Mouse (Mus musculus) cerebellum, adult 8-10 months (tissue): Measurements from ENCODE around the gene Khdrbs2.

Source experiments
- DNase-seq: peaks from one replicate; pipeline ENCODE4 v3.0.0; 2022

Khdrbs2 gene

DNA sequence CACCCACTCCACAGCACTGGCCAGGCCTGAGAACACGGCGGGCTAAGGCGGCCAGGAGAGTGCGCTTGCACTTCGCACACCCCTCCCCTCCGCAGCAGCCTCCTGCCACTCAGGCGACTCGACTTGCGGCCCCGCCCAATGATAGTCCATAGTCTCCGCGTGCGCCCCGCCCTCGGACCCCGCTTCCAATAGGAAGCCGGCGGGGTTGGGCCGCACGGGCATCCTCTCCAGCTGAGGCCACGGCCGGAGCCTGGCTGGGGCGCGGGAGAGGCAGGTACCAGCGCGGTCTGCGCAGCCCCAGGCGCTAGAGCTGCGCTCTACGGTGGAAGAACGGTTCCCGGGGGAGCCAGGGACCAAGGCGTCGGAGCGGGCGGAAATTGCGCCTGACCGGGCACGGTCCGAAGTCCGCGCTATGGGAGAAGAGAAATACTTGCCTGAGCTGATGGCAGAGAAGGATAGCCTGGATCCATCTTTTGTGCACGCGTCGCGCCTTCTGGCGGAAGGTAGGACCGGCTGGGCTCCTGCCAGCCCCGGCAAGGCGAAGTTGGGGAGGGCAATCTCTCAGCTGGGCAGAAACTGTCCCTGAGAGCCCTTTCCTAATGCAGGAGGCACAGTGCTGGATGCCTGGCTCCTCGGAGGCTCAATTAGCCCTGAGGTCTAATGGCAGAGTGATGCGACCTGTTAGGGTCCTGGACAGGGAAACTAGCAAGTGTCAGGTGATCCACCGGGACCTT lies at the start of gene Khdrbs2:
Khdrbs2 (plus strand) TSS at position 209 of the 734 bp plus-strand sequence.
- DNase-seq, result peak; percentile 88

DNA sequence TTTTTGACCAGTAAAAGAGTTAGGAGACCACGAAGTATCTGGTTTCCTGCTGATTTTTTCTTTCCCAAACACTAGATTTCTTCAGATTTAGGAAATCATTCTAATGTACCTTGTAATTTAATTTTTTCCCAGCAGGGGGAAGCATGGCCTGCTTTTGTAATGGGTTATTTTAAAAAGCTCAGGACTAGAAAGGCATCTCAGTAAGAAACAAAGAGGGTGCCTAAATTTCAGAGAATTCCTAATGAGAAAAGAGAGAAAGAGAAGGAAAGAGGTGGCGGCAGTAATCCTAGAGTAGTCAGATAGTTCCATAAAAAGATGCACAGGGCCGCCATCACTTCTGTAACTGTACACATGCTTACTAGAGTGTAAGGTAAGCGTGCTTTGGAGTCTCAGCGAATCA lies 2.1 kb downstream of the Khdrbs2 start:
- DNase-seq, result no peak

DNA sequence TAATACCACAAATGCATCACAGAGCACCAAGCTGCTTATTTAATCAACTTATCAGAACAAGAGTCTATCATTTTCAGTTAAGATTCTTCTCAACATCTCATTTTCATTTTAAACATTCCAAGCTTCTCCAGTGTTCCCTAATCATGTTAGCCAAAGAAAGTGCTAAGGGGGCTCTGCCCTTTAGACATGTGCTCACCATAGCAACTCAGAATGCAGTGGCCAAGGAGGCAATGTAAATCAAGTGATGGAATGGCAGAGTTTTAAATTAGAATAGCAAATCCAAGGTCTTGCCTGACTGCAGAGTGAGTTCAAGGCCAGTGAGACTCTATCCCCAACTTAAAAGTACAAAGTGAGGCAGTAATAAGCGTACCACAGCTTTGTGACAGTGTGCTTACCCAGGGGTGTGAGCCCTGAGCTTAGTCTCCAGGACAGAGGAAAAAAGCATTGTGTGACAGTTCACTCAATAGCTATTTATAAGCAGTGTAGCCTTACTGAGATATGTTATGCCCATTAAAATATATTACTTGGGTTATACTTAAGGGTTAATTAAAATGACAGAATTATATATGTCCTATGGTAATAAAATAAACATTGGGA lies 27.2 kb downstream of the Khdrbs2 start:
- DNase-seq, result no peak

DNA sequence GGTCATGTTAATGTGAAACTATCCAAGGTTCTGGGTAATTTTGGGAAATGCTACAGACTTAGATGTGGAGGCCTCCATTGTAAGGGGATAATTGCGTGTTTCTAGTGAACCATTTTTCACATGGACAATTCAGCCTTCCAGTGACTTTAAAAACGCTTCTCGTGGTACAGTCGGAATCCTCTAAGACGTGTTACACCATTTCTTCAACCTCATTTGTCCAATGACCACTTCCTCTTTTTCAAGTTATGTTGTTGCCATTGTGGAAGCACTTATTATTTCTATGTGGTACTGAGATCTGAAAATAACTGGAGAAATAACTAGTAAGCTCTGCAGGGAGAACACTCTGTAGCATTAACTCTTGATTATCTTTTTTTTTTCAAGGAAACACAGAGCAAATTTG lies 75.9 kb downstream of the Khdrbs2 start:
- no peak for DNase-seq

DNA sequence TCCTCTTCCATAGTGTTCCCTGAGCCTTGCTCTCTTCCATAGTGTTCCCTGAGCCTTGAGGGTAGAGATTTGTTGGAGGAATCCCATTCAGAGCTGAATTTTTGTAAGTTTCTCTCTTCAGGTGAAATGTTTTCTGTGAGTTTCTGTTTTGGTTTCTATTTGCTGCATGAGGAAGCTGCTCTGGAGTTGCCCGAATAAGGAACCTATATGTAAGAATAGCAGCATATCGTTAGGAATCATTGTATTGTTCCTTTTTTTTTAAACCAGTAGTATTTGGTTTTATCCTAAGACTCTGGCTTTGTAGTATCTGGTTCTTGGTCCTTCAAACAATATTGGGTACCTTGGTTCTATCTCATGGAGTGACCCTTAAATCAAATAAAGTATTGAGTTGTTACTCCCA lies 77.1 kb downstream of the Khdrbs2 start:
- DNase-seq, result no peak

DNA sequence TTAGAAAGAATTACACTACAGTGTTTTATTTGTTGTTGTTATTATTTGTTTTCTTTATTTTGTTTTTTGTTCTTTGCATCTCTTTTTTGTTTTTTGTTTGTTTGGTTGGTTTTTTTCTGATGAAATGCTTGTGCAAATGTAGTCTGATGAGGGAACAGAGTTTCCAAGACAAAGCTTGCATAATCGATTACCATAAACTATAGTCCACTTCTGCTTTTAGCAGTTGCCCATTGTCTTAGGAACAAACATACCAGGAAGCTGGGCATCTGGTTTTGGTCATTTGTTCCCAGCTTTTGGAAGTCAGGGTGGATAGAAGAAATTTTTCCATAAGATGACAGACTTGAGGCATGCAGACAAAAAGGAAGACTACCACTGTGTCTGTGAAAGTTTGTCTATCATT lies 77.8 kb downstream of the Khdrbs2 start:
- DNase-seq, result no peak

DNA sequence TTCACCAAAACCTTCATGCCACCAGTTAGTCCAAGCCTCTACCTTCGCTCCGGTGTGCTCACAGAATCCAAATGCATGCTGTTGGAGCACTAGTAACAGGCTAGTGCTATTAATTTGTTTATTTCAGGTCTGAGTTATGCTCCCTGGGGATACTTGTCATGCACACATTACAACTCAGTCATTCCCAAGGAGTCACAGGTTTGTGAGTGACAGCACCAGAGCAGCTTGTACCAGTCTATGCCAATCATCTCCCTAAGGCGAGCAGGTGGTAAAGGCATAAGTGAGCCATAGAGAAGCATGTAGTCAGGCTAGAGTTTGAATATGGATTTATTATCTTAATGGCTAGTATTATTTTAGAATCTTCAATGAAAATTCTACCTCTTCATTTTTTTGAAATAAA lies 86.4 kb downstream of the Khdrbs2 start:
- no peak for DNase-seq

DNA sequence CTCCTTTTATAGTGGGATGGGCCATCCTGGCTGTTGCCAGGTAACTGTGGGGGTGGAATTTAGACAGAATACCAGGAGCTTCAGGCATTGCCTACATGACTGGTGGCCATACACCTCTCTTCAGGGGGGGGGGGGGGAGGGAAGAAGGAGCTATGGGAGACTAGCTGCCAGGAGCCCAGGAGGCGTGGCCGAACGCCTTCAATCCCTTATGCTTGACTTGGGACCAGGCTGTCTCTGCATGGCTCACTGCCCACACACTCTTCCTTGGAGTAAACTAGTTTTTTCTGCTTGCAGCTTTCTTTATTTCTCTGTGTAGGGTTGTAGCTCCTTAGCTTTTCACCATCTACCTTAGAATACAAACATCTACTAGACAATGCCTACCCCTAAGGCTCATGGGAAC lies 98.0 kb downstream of the Khdrbs2 start:
- no peak for DNase-seq

DNA sequence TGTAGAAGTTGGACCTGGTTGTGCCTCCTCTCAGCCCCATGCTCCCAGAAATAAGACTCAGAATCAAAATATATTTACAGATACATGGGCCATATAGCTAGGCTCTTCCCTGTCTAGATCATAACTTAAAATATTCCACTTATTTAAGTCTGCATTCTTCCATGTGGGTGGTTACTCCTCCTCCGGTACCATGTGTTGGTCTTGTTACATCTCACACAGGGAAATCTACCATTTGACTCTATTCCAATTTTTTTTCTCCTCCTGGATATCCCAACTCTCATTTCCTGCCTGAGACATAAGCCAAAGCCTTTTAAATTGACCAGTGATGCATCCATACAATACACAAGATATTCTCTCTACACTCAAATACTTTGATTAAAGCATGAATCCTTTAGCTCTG lies 122.2 kb downstream of the Khdrbs2 start:
- no peak for DNase-seq

DNA sequence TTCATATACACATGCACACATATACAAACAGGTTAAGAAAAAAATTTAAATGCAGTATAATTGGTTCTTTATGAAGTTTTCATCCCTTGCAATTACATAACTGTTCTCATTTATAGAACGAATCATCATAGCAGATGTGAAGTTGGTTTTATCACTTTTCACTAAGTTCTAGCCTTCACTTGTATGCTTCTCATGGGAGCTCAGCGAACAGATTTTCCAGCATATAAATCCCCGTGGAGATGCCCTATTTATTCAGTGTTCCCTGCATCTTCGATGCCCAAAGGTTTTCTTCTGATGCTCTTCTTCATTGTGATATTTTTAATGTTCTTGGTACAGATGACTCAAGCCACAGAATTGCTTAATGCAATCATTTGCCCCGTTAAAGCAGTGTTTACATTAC lies 128.9 kb downstream of the Khdrbs2 start:
- DNase-seq, result no peak

DNA sequence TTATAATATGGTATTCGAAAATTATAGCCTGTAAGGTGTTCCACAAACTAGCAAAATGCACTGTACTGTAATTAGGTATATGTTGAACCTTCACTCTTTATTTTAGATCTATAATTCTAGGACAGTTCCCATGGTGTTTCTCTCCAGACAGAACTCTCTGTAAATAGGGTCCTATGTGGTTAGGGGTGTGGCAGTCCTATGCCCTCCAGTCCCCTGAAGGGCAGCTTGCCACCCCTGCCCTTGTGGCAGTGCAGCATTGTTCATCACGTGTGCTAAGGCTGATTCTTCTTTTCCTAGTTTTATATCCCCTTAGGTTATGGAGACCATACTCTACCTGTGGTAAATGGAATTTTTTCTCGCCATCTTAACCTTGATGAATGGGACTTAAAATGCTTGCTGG lies 136.6 kb downstream of the Khdrbs2 start:
- DNase-seq, result no peak

DNA sequence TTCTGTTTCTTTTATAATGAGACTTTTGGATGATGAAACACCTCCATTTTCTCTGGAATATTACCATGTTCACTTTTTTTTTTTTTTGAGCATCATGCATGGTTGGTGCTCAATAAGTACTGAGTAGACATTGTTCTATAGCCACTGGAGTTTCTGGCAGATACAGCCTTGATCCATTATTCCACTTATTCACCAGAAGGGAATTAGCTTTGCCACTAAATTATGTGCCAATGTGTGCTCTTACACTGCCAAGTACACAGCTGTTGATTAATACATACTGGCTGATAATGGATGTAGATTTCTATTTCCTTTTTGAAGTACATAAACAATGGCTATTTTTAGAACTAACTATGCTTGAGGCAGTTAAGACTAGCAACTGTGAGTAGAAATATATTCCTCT lies 137.1 kb downstream of the Khdrbs2 start:
- no peak for DNase-seq

DNA sequence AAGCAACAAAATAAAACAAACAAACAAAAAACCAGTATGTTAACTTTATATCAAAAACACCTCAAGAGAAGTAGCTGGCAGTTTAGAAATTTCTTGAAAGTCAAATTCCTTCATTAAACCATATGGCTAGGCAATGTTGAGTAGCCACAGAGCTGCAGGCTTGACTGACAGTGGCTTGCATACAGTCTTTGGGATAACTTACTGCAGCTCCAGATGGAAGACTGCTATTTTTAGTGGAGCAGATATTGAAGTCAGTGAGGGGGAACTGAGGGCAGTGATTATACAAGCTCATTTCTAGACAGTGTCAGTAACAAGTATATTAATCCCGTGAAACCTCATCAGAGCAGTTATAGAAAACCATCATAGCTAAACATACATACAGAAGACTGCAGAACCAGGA lies 166.6 kb downstream of the Khdrbs2 start:
- no peak for DNase-seq

DNA sequence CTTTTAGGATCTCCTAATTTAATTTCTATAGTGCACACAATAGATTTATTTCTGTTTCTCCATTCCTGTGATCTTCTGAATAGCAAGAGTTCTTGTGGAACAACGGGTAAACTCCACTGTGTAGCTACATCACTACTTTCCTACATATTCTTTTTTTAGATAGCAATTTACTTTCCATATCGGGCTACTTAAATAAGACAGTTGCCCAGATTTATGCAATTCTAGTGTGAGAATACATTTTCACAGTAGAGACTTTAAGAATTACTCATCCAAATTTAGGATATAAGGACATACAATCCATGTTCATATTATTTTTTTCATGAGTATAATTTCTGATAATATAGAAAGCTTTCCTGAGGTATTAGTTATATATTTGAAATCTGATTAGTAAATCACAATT lies 175.0 kb downstream of the Khdrbs2 start:
- DNase-seq, result no peak

DNA sequence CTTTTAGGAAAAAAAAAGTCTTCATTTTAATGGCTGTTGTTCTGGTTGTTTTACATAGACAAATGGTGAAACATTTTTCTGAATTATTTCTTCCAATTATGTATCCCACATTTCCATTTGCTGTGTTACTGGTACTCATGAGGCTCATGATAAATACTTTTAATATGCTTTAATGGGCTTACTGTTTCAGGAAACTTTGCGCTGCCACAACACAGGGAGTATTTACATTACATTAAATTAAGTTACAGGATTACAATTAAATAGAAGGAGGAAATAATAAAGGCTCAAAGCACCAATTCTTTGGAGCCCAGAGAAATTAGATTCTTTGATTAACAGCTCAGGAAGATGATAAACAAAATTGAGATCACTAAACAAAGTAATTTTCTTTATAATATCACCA lies 179.6 kb downstream of the Khdrbs2 start:
- DNase-seq, result no peak

DNA sequence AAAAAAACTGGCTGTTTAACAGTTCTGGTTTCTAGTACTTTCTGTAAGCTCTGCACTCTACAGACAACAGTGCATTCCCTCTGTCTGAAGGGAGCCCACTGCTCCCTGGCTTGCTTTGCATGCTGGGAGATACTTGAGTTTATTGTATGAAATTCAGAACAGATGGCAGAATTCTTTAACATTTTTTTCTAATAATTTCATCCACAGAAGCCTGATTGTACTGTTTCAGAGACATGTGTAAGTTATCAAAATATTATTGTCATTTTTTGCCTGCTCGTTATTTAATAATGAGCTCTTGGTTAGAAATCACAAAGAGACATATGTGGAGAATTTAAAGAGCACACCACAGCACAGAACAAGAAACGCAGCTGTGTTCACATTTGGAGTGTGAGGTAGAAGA lies 191.0 kb downstream of the Khdrbs2 start:
- no peak for DNase-seq

DNA sequence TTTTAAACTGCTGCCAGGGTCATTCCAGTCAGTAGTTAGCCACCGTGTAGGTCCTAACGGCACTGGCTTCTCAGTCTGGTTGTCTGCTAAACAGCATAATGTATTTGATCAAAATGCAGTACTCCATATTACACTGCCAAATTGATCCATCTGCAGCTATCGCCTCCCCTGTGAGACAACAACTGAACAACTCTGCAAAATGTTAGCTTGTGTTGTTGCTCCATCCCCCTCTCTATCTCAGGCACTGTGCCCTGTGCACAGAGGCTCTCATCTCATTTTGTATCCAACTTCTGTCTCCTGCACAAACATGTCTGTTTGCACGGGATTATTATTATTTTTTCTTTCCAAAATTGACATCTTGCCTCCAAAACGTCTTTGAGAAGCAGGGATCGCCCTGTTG lies 225.0 kb downstream of the Khdrbs2 start:
- no peak for DNase-seq

DNA sequence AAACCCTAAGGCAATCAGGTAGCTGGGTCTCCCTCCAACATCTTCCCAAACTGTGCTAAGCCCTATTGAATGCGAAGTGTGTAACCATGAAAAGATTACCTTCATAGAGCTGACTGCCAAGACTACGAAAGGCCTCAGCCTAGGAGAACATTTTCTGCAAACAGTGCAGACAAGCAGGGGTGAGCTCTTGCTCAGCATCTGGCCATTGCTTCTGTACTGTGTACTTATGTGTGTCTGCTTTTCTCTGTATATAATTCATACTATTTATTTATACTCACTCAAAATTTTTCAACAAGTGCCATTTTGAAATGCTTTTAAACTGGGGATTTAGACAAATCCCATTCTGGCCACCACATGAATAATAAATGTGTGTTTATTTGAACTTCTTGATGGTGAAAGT lies 235.1 kb downstream of the Khdrbs2 start:
- no peak for DNase-seq

DNA sequence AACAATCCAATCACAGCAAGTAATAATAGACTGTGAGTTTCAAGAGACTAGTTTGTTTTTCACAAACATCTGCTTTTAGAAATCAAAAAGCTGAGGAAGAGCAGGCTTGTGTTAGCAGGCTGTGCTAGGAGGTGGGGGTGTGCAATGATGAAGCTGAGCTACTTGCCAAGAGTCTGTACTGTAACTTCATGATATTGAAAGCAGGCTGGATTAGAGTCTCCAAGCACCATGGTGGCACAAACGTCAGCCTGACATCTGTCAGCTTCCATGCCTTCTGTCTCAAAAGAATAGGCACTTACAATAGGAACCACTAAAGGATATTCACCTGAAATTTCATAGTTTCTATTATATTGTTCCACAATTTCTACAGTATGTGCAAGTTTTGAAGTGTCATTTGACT lies 255.9 kb downstream of the Khdrbs2 start:
- no peak for DNase-seq

DNA sequence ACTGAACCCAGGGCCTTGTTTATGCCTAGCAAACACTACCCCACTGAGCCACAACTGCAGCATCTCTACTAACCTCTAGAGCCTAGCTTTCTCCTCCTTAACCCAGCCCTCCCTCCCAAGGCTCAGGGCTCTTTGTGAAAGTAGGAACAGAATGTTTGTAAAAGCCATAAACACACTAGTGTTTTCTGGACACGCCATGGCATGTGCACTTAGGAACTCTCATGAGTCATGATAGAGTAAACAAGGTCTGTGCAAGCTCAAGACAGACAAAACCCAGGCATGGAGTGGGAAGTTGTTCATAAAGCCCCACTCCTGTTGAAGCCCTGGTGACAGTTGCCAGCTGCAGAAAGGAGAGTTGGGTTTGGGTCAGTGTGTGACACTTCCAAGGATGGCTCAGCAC lies 257.0 kb downstream of the Khdrbs2 start:
- no peak for DNase-seq

DNA sequence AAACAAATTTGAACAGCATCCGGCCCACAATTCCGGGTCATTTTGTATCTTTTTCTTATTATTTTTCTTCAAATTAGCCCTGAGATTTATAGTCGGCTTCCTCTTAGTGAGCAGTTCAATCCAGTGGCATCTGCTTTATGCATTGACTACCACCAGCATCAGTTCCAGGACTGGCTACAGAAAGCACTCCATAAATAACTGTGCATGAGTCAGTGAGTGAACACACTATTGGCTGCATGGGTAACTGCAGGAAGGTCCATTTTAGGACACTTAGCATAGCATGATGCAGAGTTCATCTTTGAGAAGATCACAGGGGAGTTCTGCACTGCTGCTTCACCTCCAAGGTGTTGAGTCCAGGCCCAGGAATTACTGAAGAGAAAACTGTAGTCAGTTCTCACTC lies 258.0 kb downstream of the Khdrbs2 start:
- no peak for DNase-seq

DNA sequence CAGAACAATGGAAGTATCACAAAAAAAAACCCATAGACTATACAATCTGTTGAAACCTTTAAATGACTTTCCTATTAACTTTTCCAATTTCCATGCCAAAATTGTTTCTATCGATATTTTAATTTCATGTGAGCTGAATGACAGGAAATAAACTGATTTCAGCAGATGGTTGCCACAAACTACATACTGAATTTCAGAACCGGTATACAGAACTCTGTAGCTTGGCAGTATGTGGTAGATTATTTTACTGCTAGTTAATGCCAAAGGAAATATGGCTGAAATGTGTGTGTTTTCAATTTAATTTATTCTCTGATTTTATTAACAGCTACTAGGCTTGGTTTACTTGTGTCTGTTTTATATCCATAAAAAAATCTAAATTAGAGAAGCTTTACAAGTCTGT lies 260.6 kb downstream of the Khdrbs2 start:
- DNase-seq, result no peak

DNA sequence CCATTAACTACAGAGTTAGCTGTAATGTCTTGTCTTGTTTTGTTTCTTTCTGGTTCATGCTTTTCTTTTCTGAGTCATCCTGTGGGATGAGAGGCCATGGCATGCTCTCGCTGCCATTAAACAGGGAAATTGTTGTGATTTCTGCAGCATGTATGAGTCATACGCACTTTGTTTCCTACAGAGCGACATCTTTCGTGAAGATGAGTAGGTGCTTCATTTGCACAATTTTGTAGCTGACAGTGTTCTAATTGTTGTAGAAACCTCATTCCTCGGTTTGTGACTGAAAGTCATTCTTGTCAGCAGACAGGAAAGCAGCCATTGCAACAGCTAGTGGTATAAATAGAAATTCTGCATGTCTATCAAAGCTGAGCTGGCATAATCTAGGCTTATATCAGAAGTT lies 271.4 kb downstream of the Khdrbs2 start:
- DNase-seq, result no peak

DNA sequence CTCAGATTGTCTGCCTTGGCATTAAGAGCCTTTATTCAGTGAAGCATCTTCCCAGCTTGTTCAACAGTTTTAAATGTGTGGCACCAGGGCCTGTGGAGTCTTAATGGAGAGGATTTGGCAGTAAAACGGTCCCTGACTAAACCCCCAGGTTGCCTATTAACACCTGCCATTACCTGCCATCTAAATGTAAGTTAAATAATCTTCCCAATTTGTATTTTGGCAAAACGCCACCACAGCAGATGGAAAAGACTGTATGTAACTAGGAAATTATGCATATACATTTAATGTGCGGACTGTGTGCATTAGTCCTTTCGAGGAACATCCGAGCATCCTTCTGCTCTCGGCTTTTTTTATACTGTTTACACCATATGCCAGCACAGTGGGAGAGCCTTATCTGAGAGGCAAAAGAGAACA lies 290.6 kb downstream of the Khdrbs2 start:
- peak; percentile 47 for DNase-seq

DNA sequence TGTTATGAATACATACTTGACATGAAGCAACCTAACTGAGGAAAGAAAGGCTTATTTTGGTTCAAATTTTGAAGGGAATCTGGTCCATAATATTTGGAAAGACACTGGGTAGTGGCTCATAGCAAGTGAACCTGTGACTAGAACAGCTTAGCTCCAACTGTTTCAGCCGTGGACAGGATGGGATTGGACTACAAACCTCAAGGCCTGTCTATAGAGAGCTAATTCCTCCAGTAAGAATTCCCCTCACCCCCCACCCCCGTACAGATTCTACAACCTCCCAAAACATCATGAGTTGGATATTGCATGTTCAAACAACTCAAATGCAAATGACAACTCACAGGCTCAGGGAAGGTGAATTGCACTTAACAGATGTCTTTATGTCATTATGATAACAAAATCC lies 298.5 kb downstream of the Khdrbs2 start:
- DNase-seq, result no peak
